Mouse (Mus musculus) G1E (cell line): ENCODE measurements around the gene Bid. TPM values are rescaled to one million over a fixed set of nuclear protein-coding genes. Genes with fewer than 3 reads are reported as not detected.
A peak's percentile ranks its signal among the peaks of the same experiment; 100 is the strongest.

Experiments used
- ATAC-seq: 2 replicates; pipeline ENCODE4 v1.8.0; 2016; ENCODE audit warnings: mild to moderate bottlenecking; ENCODE audit not compliant: insufficient number of reproducible peaks, poor library complexity, low FRiP score, severe bottlenecking; ENCODE audit errors: extremely low read depth
- DNase-seq: peaks from one replicate; pipeline ENCODE4 v3.0.0; 2012; ENCODE audit warnings: low spot score
- H3K27me3 ChIP-seq: 2 replicates; pipeline ENCODE4 v1.6.1; 2012; ENCODE audit warnings: mild to moderate bottlenecking, low read length, inconsistent platforms; ENCODE audit not compliant: insufficient read depth
- H3K36me3 ChIP-seq: replicated peaks from 2 replicates; pipeline ENCODE3; 2012; ENCODE audit warnings: mild to moderate bottlenecking, inconsistent platforms
- H3K4me1 ChIP-seq: 2 replicates; pipeline ENCODE4 v1.6.1; 2012; ENCODE audit warnings: low read depth, low read length, inconsistent platforms, mixed read lengths; ENCODE audit not compliant: insufficient read depth
- H3K4me3 ChIP-seq: 2 replicates; pipeline ENCODE4 v1.5.1; 2012; ENCODE audit warnings: low read depth, mild to moderate bottlenecking, inconsistent platforms, low read length, moderate library complexity, mixed read lengths
- H3K9me3 ChIP-seq: replicated peaks from 2 replicates; pipeline ENCODE4 v1.6.1; 2012; ENCODE audit warnings: inconsistent platforms
- CTCF ChIP-seq: IDR thresholded peaks from 2 replicates; pipeline ENCODE4 v1.5.1; 2012; ENCODE audit warnings: low read depth, low read length, inconsistent platforms, mixed read lengths
- GATA1 ChIP-seq: IDR thresholded peaks from 2 replicates; pipeline ENCODE4 v1.6.1; 2012; ENCODE audit warnings: borderline replicate concordance, low read length, inconsistent platforms, mixed read lengths
- GATA2 ChIP-seq: IDR thresholded peaks from 2 replicates; pipeline ENCODE4 v1.6.1; 2012; ENCODE audit warnings: low read depth, low read length, inconsistent platforms, borderline replicate concordance
- POLR2AphosphoS5 ChIP-seq: IDR thresholded peaks from 2 replicates; pipeline ENCODE4 v1.6.1; 2012; ENCODE audit warnings: low read depth, low read length, inconsistent platforms; ENCODE audit not compliant: insufficient replicate concordance
- TAL1 ChIP-seq: conservative IDR thresholded peaks from 2 replicates; pipeline ENCODE4 v1.6.1; 2012; ENCODE audit warnings: low read depth, low read length, inconsistent platforms, mixed read lengths
- polyA plus RNA-seq: library from polyadenylated mRNA; stranded (reverse); fragments of >175 nt; gene quantifications from 2 replicates; pipeline ENCODE4 v1.2.3, GENCODE M21; 2012
- total RNA-seq, 2 experiments: library from RNA; stranded (forward) in 1 of 2; stranded (reverse) in 1 of 2; fragments of 200-1000 nt in 1 of 2; fragments of >200 nt in 1 of 2; fragmentation: Nextera tagmentation in 1 of 2; gene quantifications; 2 replicates each; pipeline ENCODE4 v1.2.3; 2014 to 2017

Bid gene
- total and polyA plus RNA-seq, 3 experiments: 34.1 to 64.3 (median 42.8) TPM

DNA sequence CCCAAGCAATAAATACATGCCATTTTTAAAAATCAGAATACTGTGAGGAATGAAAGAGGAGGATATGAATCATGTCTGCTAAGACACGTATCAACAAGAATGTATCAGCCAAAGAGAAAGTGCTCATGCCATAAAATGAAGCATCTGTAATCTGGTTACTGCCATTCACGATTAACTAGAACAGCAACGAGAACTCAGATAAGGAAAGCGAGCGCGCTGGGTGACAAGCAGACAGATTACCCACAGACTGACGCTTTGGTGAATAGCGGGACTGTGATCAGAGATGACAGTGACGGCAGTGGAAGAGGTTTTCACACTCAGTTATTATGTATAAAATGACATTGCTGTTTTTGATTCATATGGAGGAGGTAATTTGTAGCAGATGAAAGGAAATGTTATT lies 42.8 kb downstream of the Bid start:
- Histone ChIP-seq H3K4me1 (peaks cover 22% of the 10 kb centered on the region), H3K9me3 (no peaks in the 10 kb centered on the region), H3K36me3 (peaks cover 79% of the 10 kb centered on the region), H3K27me3 (no peaks in the 10 kb centered on the region), H3K4me3 (no peak overlapping the region; the same call in 1 of the 2 replicates)
- DNase-seq: peak; percentile 37
- peak; percentile 12; the same call in 1 of the 2 replicates for TF ChIP-seq TAL1
- TF ChIP-seq GATA2: no peak
- ATAC-seq: peak; percentile 77

DNA sequence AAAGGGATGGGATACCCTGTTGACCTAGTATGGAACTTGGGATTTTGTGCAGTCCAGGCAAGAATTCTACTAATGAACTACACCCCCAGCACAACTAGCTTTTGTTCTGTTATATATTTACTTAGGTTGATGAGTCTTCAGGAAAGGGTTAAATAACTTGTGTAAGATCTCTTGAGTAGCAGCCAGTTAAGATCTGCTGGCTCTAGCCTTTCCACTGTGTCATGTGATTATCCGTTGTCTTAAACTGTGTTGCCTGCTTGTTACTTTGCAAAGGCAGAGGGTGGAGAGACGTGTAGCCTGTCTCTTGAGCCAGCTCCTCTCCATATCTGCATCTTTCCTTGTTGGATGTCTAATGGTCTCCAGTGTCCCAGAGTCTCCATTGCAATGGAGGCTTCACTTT lies 45.4 kb downstream of the Bid start:
- H3K27me3 ChIP-seq: no peaks in the 10 kb centered on the region
- DNase-seq (no peak), ATAC-seq (no peak)
- no peaks in the 10 kb centered on the region for H3K9me3 ChIP-seq
- TF ChIP-seq GATA2 (no peak), TAL1 (no peak), POLR2AphosphoS5 (no peak), GATA1 (no peak), CTCF (no peak)
- H3K4me3 ChIP-seq: no peak overlapping the region
- peaks cover 72% of the 10 kb centered on the region for H3K36me3 ChIP-seq
- peaks cover 22% of the 10 kb centered on the region for H3K4me1 ChIP-seq

DNA sequence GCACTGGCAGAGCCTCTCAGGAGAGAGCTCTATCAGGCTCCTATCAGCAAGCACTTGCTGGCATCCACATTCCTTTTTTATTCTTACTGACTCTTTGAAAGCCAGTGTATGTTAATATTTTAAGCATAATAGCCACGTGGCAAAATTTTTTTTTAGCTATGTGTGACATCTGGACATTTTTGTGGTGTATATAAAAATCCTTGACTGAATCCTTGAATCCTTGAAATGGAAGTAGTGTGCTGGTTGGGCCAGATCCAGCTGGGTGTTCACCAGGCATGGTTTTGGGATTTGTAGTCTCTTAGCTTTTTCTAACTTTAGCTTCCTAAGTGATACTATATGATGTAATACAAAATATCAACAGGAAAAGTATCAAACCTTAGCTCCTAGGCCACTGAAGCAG lies 47.8 kb downstream of the Bid start:
- no peak overlapping the region for H3K4me3 ChIP-seq
- H3K4me1 ChIP-seq: peaks cover 17% of the 10 kb centered on the region
- TF ChIP-seq TAL1 (no peak), POLR2AphosphoS5 (no peak), GATA2 (no peak), GATA1 (no peak), CTCF (no peak)
- no peak for DNase-seq
- H3K36me3 ChIP-seq: peaks cover 79% of the 10 kb centered on the region
- no peaks in the 10 kb centered on the region for H3K27me3 ChIP-seq
- no peaks in the 10 kb centered on the region for H3K9me3 ChIP-seq
- ATAC-seq: no peak

DNA sequence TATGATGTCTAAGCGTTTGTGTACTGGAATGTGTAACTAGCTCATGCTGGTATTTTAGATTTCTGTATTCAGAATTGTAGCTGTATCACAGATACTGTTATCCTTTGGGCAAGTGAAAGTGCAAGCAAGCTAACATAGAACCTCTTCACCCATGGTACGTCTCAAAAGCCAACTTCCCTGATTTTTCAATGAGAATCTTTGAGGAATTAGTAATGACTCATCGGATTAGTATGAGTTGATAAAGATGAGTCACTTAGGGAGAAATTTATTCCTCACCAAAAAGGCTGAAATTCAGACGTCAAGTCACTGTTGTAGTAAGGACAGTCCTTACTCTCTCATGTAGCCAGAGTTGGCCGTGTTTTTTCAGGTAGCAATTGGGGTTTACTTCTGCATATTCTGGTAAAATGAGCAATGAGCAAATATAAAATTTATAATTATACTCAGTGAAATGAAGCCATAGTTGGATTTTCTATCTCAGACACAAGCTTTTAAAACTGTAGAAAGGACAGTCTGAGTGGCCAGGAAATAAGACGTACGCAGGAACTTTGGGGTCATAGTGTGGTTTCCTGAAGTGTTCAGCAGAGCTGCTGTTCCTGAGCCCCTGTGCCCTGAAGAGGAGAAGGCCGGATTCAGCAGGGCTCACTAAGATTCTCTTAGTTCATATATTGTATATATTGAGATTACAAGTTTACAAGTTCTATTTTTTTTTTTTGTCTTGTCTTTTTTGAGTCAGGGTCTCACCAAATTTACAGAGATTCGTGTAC lies 50.4 kb downstream of the Bid start:
- no peak for ATAC-seq
- H3K4me1 ChIP-seq: 0 out of 2 replicates have a peak, but pooled peaks cover 3% of the 10 kb centered on the region

DNA sequence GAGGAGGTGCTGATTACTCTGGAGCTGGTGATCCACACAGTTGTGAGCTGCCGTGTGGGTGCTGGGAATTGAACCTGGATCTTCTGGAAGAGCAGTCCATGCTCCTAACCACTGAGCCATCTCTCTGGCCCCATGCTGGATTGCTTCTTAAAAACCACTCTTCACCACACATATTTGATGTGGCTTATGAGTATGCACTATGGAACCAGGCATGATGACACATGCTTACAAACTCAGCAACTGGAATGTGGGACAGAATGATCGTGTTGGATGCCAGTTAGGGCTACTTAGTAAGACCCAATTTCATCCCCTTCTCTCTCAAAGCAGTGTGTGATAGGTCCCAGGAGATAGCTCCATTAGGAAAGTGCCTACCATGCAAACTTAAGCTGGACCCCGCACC lies 56.6 kb downstream of the Bid start:
- no peak for TF ChIP-seq TAL1
- no peak for TF ChIP-seq GATA1
- TF ChIP-seq GATA2: no peak
- no peak for TF ChIP-seq POLR2AphosphoS5
- no peak for TF ChIP-seq CTCF
- Histone ChIP-seq H3K9me3 (no peaks in the 10 kb centered on the region), H3K4me1 (peaks cover 40% of the 10 kb centered on the region), H3K4me3 (no peak overlapping the region), H3K36me3 (peaks cover 90% of the 10 kb centered on the region), H3K27me3 (no peaks in the 10 kb centered on the region)
- ATAC-seq (no peak), DNase-seq (no peak)

More for the DNA sequence above, 50.4 kb downstream of the Bid start:
- Histone ChIP-seq H3K36me3 (peaks cover 88% of the 10 kb centered on the region), H3K27me3 (no peaks in the 10 kb centered on the region), H3K4me3 (no peak overlapping the region), H3K9me3 (no peaks in the 10 kb centered on the region)
- no peak for DNase-seq
- TF ChIP-seq POLR2AphosphoS5 (no peak), GATA1 (no peak), TAL1 (no peak), CTCF (no peak), GATA2 (no peak)

DNA sequence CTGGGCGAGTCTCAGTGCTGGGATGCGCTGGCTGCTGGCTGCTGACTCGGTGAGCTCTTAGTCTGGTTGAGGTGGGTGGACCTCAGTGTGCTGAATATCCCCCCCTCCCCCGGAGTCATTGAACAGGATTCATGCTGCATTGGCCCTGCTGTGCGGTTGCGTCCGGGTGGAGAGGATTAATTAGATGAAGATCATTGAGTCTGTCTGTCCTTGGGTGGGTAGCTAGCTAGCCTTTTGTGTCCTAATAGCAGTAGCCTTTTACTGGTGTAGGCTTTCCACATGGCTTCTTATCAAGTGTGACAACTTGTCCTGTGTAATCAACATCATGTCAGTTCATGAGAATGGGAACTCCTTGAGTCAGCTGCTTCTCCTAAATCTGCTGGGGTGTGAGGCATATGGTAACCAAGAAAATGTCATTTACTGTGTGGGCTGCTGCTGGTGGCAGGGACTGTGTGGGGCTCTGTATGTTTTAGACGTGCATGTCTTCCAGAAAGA lies 58.4 kb downstream of the Bid start:
- ATAC-seq: peak; percentile 36; the same call in 1 of the 2 replicates
- DNase-seq: no peak
- H3K4me1 ChIP-seq: peaks cover 49% of the 10 kb centered on the region
- H3K4me3 ChIP-seq: peak overlapping the region; percentile 40; the same call in 1 of the 2 replicates
- TF ChIP-seq CTCF (no peak), POLR2AphosphoS5 (no peak), GATA1 (no peak), GATA2 (no peak), TAL1 (no peak)
- H3K27me3 ChIP-seq: no peaks in the 10 kb centered on the region
- H3K36me3 ChIP-seq: peaks cover 80% of the 10 kb centered on the region
- no peaks in the 10 kb centered on the region for H3K9me3 ChIP-seq
